Mouse (Mus musculus) kidney, adult 2 months (tissue): ENCODE results near the gene Gusb. TPM values are rescaled to one million over a fixed set of nuclear protein-coding genes. Genes with fewer than 3 reads are reported as not detected.
"Not testable (repeated sequence)": the region's sequence is repeated elsewhere in the genome, so short reads cannot be mapped to it uniquely, and the experiment has no call there.

Source experiments
- DNase-seq: peaks from one replicate; pipeline ENCODE4 v3.0.0; 2021
- H3K27ac ChIP-seq: fragments of 200-500 bp; 2 replicates; pipeline ENCODE4 v1.5.1; 2012; ENCODE audit warnings: low read depth, low read length, control low read depth, inconsistent platforms; ENCODE audit not compliant: insufficient read depth
- H3K27me3 ChIP-seq: fragments of 200-500 bp; replicated peaks from 2 replicates; pipeline ENCODE4 v1.6.1; 2012; ENCODE audit warnings: mild to moderate bottlenecking, moderate library complexity, low read length, inconsistent platforms; ENCODE audit not compliant: control insufficient read depth, insufficient read depth
- H3K36me3 ChIP-seq: fragments of 200-500 bp; 2 replicates; pipeline ENCODE4 v1.6.1; 2012; ENCODE audit warnings: mild to moderate bottlenecking, moderate library complexity, low read length, inconsistent platforms; ENCODE audit not compliant: control insufficient read depth, insufficient read depth
- H3K4me1 ChIP-seq: fragments of 200-500 bp; 2 replicates; pipeline ENCODE4 v1.6.1; 2011; ENCODE audit warnings: low read length; ENCODE audit not compliant: control insufficient read depth, insufficient read depth
- H3K4me3 ChIP-seq: fragments of 200-500 bp; 2 replicates; pipeline ENCODE4 v1.5.1; 2011; ENCODE audit warnings: mild to moderate bottlenecking, low read depth, low read length, control low read depth; ENCODE audit not compliant: insufficient read depth
- CTCF ChIP-seq: fragments of 200-500 bp; conservative IDR thresholded peaks from 2 replicates; pipeline ENCODE4 v1.5.1; 2011; ENCODE audit warnings: low read depth, mild to moderate bottlenecking, control low read depth, low read length, moderate library complexity, mixed read lengths; ENCODE audit not compliant: insufficient read depth, insufficient read length
- POLR2A ChIP-seq: fragments of 200-500 bp; IDR thresholded peaks from one replicate; pipeline ENCODE4 v1.6.1; 2011; ENCODE audit warnings: low read depth, low read length, control low read depth
- WGBS: fragments of 180-500 bp; shearing (Covaris S2); methylation state at CpG from one replicate; pipeline ENCODE4 v1.1.7; 2018; 5-methylcytosine and 5-hydroxymethylcytosine counted together
- polyA plus RNA-seq: library from polyadenylated mRNA; depleted of rRNA; stranded (reverse); fragments of >200 nt; gene quantifications from 2 replicates; pipeline ENCODE4 v1.2.3, GENCODE M21; 2012

The Gusb gene
- polyA plus RNA-seq, 1 experiment, result 26.5 TPM

DNA sequence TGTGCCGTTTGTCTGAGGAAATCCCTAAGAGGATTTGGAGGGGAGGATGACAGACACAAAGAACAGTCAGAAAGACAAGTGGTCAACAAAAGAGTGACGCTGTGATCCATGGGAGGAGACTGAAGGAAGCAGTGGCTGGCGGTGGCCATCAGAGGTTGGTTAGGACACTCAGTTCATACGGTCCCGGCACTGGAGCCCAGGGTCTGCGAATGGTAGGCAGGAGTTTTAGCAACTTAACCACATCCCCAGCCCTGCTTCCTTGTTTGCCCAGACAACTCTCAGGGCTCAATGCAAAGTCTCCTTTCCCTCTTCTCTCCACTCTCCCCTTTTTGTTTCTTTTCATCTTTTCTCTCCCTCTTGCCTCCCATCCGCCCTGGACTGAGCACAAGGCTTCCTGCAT is 43.3 kb upstream of the Gusb start:
- H3K27ac ChIP-seq, result no peak overlapping the region
- TF ChIP-seq CTCF (no peak), POLR2A (no peak)
- no peak overlapping the region for H3K4me3 ChIP-seq
- peaks cover 9% of the 10 kb centered on the region for H3K4me1 ChIP-seq
- no peaks in the 10 kb centered on the region for H3K27me3 ChIP-seq
- 85% methylated on average over 7 of the region's 7 CpGs for WGBS
- H3K36me3 ChIP-seq, result no peaks in the 10 kb centered on the region; the same call in 1 of the 2 replicates
- no peak for DNase-seq

- peak; percentile 73 for TF ChIP-seq CTCF
- no peak for TF ChIP-seq POLR2A
- Histone ChIP-seq H3K27ac (peak overlapping the region; percentile 94), H3K36me3 (peaks cover 1% of the 10 kb centered on the region; the same call in 1 of the 2 replicates), H3K4me3 (no peak overlapping the region), H3K27me3 (no peaks in the 10 kb centered on the region), H3K4me1 (peaks cover 9% of the 10 kb centered on the region)
- WGBS, result 35% methylated on average over 7 of the region's 7 CpGs
- DNase-seq, result peak; percentile 87
These were observed 41.4 kb upstream of the Gusb start for GRCm38 (mm10) chr5:130044201-130044695.

DNA sequence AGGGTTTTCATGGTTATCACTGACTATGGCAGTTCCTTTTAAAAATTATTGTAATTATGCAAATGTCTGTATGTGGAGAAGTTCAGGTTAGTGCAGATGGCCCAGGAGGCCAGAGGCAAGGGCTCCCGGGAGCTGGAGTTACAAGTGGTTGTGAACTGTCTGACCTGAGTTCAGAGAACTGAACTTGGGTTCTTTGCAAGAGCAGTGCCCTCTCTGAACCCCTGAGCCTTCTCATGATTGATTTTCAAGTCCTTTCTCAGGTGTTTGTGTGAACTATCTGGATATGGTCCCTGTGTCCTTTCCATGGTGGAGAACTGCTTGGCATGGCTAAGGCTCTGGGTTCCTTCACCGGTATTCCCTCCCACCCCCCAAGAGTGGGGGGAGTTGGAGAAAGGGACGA is 40.9 kb upstream of the Gusb start:
- DNase-seq, result peak; percentile 59
- Histone ChIP-seq H3K4me1 (peaks cover 9% of the 10 kb centered on the region), H3K27ac (peak overlapping the region; percentile 94), H3K36me3 (peaks cover 1% of the 10 kb centered on the region; the same call in 1 of the 2 replicates), H3K27me3 (no peaks in the 10 kb centered on the region), H3K4me3 (no peak overlapping the region)
- WGBS, result 48% methylated on average over 3 of the region's 3 CpGs
- TF ChIP-seq POLR2A, result no peak
- TF ChIP-seq CTCF, result no peak

GRCm38 (mm10) chr5:130041262-130041661 is 38.4 kb upstream of the Gusb start:
- no peak for DNase-seq
- peaks cover 9% of the 10 kb centered on the region for H3K4me1 ChIP-seq
- no peaks in the 10 kb centered on the region for H3K27me3 ChIP-seq
- no peak overlapping the region for H3K27ac ChIP-seq
- 69% methylated on average over 4 of the region's 4 CpGs for WGBS
- TF ChIP-seq CTCF (no peak), POLR2A (no peak)
- H3K36me3 ChIP-seq, result 0 out of 2 replicates have a peak, but pooled peaks cover 1% of the 10 kb centered on the region
- H3K4me3 ChIP-seq, result no peak overlapping the region

DNA sequence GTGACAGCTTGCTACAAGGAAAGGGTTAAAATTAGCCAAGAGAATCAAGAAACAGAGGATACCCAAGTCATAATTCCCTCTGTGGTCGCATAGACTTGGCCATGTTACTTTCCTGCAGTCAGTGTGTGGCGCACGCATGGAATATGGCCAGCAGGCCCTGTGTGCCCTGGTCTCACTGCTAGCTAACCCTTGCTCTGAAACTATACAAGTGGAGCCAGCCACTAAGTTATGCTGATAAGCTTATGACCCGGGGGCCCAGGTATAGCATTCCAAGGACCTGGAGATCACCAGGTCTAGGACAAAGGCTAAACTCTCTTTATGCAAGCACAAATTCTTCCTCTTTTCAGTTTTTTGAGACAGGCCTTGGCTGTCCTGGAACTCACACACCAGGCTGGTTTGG is 37.9 kb upstream of the Gusb start:
- WGBS, result 82% methylated on average over 4 of the region's 4 CpGs
- H3K27me3 ChIP-seq, result no peaks in the 10 kb centered on the region
- no peak overlapping the region for H3K4me3 ChIP-seq
- no peak for DNase-seq
- 0 out of 2 replicates have a peak, but pooled peaks cover 1% of the 10 kb centered on the region for H3K36me3 ChIP-seq
- H3K27ac ChIP-seq, result no peak overlapping the region
- peaks cover 9% of the 10 kb centered on the region for H3K4me1 ChIP-seq
- TF ChIP-seq CTCF (no peak), POLR2A (no peak)

GRCm38 (mm10) chr5:130037752-130038455 is 35.1 kb upstream of the Gusb start:
- H3K36me3 ChIP-seq, result 0 out of 2 replicates have a peak, but pooled peaks cover 1% of the 10 kb centered on the region

DNA sequence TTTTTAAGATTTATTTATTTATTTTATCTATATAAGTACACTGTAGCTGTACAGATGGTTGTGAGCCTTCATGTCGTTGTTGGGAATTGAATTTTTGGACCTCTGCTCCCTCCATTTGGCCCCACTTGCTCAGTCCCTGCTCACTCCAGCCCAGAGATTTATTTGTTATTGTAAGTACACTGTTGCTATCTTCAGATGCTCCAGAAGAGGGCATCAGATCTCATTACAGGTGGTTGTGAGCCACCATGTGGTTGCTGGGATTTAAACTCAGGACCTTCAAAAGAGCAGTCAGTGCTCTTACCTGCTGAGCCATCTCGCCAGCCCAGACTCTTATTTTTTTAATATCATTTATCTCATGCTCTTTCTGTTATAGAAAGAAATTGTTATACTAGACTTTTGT is 33.5 kb upstream of the Gusb start:
- H3K27me3 ChIP-seq, H3K4me1 ChIP-seq, H3K27ac ChIP-seq, H3K36me3 ChIP-seq, H3K4me3 ChIP-seq: not testable (repeated sequence)
- 58% methylated on average over 2 of the region's 2 CpGs for WGBS
- DNase-seq, result peak; percentile 41
- peak; percentile 20; the same call in 1 of the 2 replicates for TF ChIP-seq CTCF

More at GRCm38 (mm10) chr5:130037752-130038455, 35.1 kb upstream of the Gusb start:
- H3K27ac ChIP-seq, result no peak overlapping the region
- no peaks in the 10 kb centered on the region for H3K4me1 ChIP-seq
- peak; percentile 85 for DNase-seq
- 66% methylated on average over 19 of the region's 19 CpGs for WGBS
- H3K27me3 ChIP-seq, result no peaks in the 10 kb centered on the region
- peak; percentile 87 for TF ChIP-seq CTCF
- TF ChIP-seq POLR2A, result no peak
- H3K4me3 ChIP-seq, result no peak overlapping the region
